Mouse (Mus musculus) granulocyte monocyte progenitor cell, adult 5-6 weeks (primary cell): Measurements from ENCODE around the gene Olfr711. TPM values are rescaled to one million over a fixed set of nuclear protein-coding genes. Genes with fewer than 3 reads are reported as not detected.
A peak's percentile ranks its signal among the peaks of the same experiment; 100 is the strongest.
"Not testable (repeated sequence)": the region's sequence is repeated elsewhere in the genome, so short reads cannot be mapped to it uniquely, and the experiment has no call there.

ENCODE experiments used
- ATAC-seq: replicated peaks from 2 replicates; pipeline ENCODE4 v1.8.0; 2016; ENCODE audit warnings: mild to moderate bottlenecking, moderate TSS enrichment, inconsistent platforms; ENCODE audit not compliant: poor library complexity, severe bottlenecking
- total RNA-seq, 2 experiments: library from RNA; stranded (forward) in 1 of 2; stranded (reverse) in 1 of 2; fragments of 200-712, 200-1000 nt in 1 of 2; fragments of >200 nt in 1 of 2; fragmentation: Nextera tagmentation in 1 of 2; gene quantifications; 2 replicates each; pipeline ENCODE4 v1.2.3; 2014 to 2017

Gene Olfr711
- total RNA-seq (2014; fragmentation: Nextera tagmentation) (not detected in 2 replicates), total RNA-seq (2017) (not detected in 2 replicates)

GRCm38 (mm10) chr7:106975353-106975752 lies at the start of gene Olfr711:
Gene Olfr711 (minus strand): TSS chr7:106975453.
- no peak for ATAC-seq

GRCm38 (mm10) chr7:107005972-107006371 lies 30.7 kb upstream of the Olfr711 start, which contains the start of gene Olfr2:
Gene Olfr2 (minus strand): TSS chr7:107006072.
- no peak for ATAC-seq

GRCm38 (mm10) chr7:107004169-107004568 lies 28.9 kb upstream of the Olfr711 start:
- no peak for ATAC-seq

- ATAC-seq: peak; percentile 100
Observed at GRCm38 (mm10) chr7:107000798-107001197, 25.5 kb upstream of the Olfr711 start.

- no peak for ATAC-seq
Observed at GRCm38 (mm10) chr7:106985236-106985635, 10.0 kb upstream of the Olfr711 start.

- ATAC-seq: not testable (repeated sequence)
Observed at GRCm38 (mm10) chr7:106967503-106967902, 7.8 kb downstream of the Olfr711 start.

GRCm38 (mm10) chr7:106963837-106964236 lies 11.4 kb downstream of the Olfr711 start, which contains the start of gene Olfr6:
Gene Olfr6 (minus strand): TSS chr7:106963937.
- no peak for ATAC-seq

- ATAC-seq: no peak
Observed at GRCm38 (mm10) chr7:106948212-106948611, 27.0 kb downstream of the Olfr711 start, which contains the start of gene Olfr710. Gene Olfr710 (minus strand): TSS chr7:106948312.

- ATAC-seq: no peak
Observed at GRCm38 (mm10) chr7:106932119-106932518, 43.1 kb downstream of the Olfr711 start, which contains the start of gene Olfr709-ps1. Gene Olfr709-ps1 (minus strand): TSS chr7:106932219.

GRCm38 (mm10) chr7:106920961-106921360 lies 54.3 kb downstream of the Olfr711 start:
- not testable (repeated sequence) for ATAC-seq

Other genes with a start within 250 kb of the Olfr711 start
- gene Olfr697, start 233.0 kb downstream of the Olfr711 start, total RNA-seq (2014; fragmentation: Nextera tagmentation): not detected in 2 replicates
- not detected in 2 replicates for gene Olfr697, start 233.0 kb downstream of the Olfr711 start, total RNA-seq (2017)
- gene Olfr698, start 220.1 kb downstream of the Olfr711 start, total RNA-seq (2014; fragmentation: Nextera tagmentation): not detected in 2 replicates
- gene Olfr698, start 220.1 kb downstream of the Olfr711 start, total RNA-seq (2017): not detected in 2 replicates
- not detected in 2 replicates for gene Olfr699, start 182.3 kb downstream of the Olfr711 start, total RNA-seq (2014; fragmentation: Nextera tagmentation)
- not detected in 2 replicates for gene Olfr699, start 182.3 kb downstream of the Olfr711 start, total RNA-seq (2017)
- not detected in 2 replicates for gene Olfr700, start 166.6 kb downstream of the Olfr711 start, total RNA-seq (2014; fragmentation: Nextera tagmentation)
- not detected in 2 replicates for gene Olfr700, start 166.6 kb downstream of the Olfr711 start, total RNA-seq (2017)
- not detected in 2 replicates for gene Olfr701, start 161.3 kb downstream of the Olfr711 start, total RNA-seq (2014; fragmentation: Nextera tagmentation)
- gene Olfr701, start 161.3 kb downstream of the Olfr711 start, total RNA-seq (2017): not detected in 2 replicates
- gene Olfr702, start 141.6 kb downstream of the Olfr711 start, total RNA-seq (2014; fragmentation: Nextera tagmentation): not detected in 2 replicates
- not detected in 2 replicates for gene Olfr702, start 141.6 kb downstream of the Olfr711 start, total RNA-seq (2017)
- gene Olfr703, start 132.1 kb downstream of the Olfr711 start, total RNA-seq (2014; fragmentation: Nextera tagmentation): not detected in 2 replicates
- gene Olfr703, start 132.1 kb downstream of the Olfr711 start, total RNA-seq (2017): not detected in 2 replicates
- gene Olfr704, start 112.3 kb downstream of the Olfr711 start, total RNA-seq (2014; fragmentation: Nextera tagmentation): not detected in 2 replicates
- gene Olfr704, start 112.3 kb downstream of the Olfr711 start, total RNA-seq (2017): not detected in 2 replicates
- not detected in 2 replicates for gene Olfr705, start 98.6 kb downstream of the Olfr711 start, total RNA-seq (2014; fragmentation: Nextera tagmentation)
- gene Olfr705, start 98.6 kb downstream of the Olfr711 start, total RNA-seq (2017): not detected in 2 replicates
- not detected in 2 replicates for gene Olfr706, start 87.3 kb downstream of the Olfr711 start, total RNA-seq (2014; fragmentation: Nextera tagmentation)
- gene Olfr706, start 87.3 kb downstream of the Olfr711 start, total RNA-seq (2017): not detected in 2 replicates
- gene Olfr707, start 74.2 kb downstream of the Olfr711 start, total RNA-seq (2014; fragmentation: Nextera tagmentation): not detected in 2 replicates
- gene Olfr707, start 74.2 kb downstream of the Olfr711 start, total RNA-seq (2017): not detected in 2 replicates
- gene Olfr1532-ps1, start 67.5 kb downstream of the Olfr711 start, total RNA-seq (2014; fragmentation: Nextera tagmentation): not detected in 2 replicates
- not detected in 2 replicates for gene Olfr1532-ps1, start 67.5 kb downstream of the Olfr711 start, total RNA-seq (2017)
- not detected in 2 replicates for gene Olfr709-ps1, start 43.2 kb downstream of the Olfr711 start, total RNA-seq (2014; fragmentation: Nextera tagmentation)
- gene Olfr709-ps1, start 43.2 kb downstream of the Olfr711 start, total RNA-seq (2017): not detected in 2 replicates
- not detected in 2 replicates for gene Olfr710, start 27.1 kb downstream of the Olfr711 start, total RNA-seq (2014; fragmentation: Nextera tagmentation)
- not detected in 2 replicates for gene Olfr710, start 27.1 kb downstream of the Olfr711 start, total RNA-seq (2017)
- not detected in 2 replicates for gene Olfr6, start 11.5 kb downstream of the Olfr711 start, total RNA-seq (2014; fragmentation: Nextera tagmentation)
- gene Olfr6, start 11.5 kb downstream of the Olfr711 start, total RNA-seq (2017): not detected in 2 replicates
- gene Olfr2, start 30.6 kb upstream of the Olfr711 start, total RNA-seq (2014; fragmentation: Nextera tagmentation): not detected in 2 replicates
- gene Olfr2, start 30.6 kb upstream of the Olfr711 start, total RNA-seq (2017): not detected in 2 replicates
- not detected in 2 replicates for gene Olfr713, start 55.7 kb upstream of the Olfr711 start, total RNA-seq (2014; fragmentation: Nextera tagmentation)
- gene Olfr713, start 55.7 kb upstream of the Olfr711 start, total RNA-seq (2017): not detected in 2 replicates
- gene Olfr714, start 95.5 kb upstream of the Olfr711 start, total RNA-seq (2014; fragmentation: Nextera tagmentation): not detected in 2 replicates
- not detected in 2 replicates for gene Olfr714, start 95.5 kb upstream of the Olfr711 start, total RNA-seq (2017)
- gene Olfr17, start 117.8 kb upstream of the Olfr711 start, total RNA-seq (2014; fragmentation: Nextera tagmentation): not detected in 2 replicates
- gene Olfr17, start 117.8 kb upstream of the Olfr711 start, total RNA-seq (2017): not detected in 2 replicates
- gene Olfr715b, start 134.9 kb upstream of the Olfr711 start, total RNA-seq (2014; fragmentation: Nextera tagmentation): not detected in 2 replicates
- not detected in 2 replicates for gene Olfr715b, start 134.9 kb upstream of the Olfr711 start, total RNA-seq (2017)
- gene Olfr715, start 155.6 kb upstream of the Olfr711 start, total RNA-seq (2014; fragmentation: Nextera tagmentation): not detected in 2 replicates
- not detected in 2 replicates for gene Olfr715, start 155.6 kb upstream of the Olfr711 start, total RNA-seq (2017)
- gene Olfr716, start 162.9 kb upstream of the Olfr711 start, total RNA-seq (2014; fragmentation: Nextera tagmentation): not detected in 2 replicates
- not detected in 2 replicates for gene Olfr716, start 162.9 kb upstream of the Olfr711 start, total RNA-seq (2017)
- not detected in 2 replicates for gene Nlrp14, start 191.5 kb upstream of the Olfr711 start, total RNA-seq (2014; fragmentation: Nextera tagmentation)
- gene Nlrp14, start 191.5 kb upstream of the Olfr711 start, total RNA-seq (2017): not detected in 2 replicates
- not detected in 2 replicates for gene Rbmxl2, start 234.0 kb upstream of the Olfr711 start, total RNA-seq (2014; fragmentation: Nextera tagmentation)
- not detected in 2 replicates for gene Rbmxl2, start 234.0 kb upstream of the Olfr711 start, total RNA-seq (2017)